Mouse (Mus musculus): ENCODE results near the gene Btbd3.
A peak's percentile ranks its signal among the peaks of the same experiment; 100 is the strongest.

The Btbd3 gene

DNA sequence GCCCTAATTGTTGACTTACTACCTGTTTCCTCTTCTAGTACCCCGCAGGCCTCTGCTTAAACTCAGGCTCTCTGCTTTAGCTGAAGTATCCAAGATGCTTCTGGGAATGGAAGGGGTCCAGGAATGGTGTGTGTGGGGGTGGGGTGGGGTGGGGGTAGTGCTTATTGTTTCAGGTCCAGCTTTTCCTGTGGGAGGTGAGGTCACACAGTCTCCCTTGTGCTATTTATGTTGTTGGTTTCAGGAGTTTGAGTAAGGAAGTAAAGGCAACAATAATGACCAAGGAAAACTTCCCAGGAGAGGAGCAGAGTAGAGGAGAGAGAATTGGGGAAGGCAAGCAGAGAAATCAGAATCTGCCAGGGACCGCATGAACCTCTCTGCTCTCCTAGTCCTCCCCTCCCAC lies 128.4 kb downstream of the Btbd3 start:
- DNase-seq (ENCODE audit: low read depth, low spot score), result no peak

DNA sequence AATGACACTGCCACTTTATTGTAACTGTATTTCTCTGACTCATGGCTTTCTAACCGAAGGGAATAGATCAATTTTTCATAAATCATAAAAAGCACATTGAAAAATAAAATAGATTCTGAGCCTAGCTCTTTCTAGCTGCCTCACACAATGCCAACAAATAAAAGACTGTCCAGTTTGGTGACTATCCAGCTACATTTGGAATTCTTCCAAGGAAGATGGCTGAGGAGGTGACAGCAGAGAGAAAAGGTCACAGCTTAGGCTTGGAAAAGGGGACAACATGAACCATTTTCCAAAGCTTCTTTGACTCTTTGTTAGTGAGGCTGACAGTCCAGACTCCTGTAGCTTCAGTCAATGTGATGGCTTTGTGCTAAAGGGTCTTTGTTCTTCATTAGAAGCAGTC lies 132.2 kb downstream of the Btbd3 start:
- no peak for DNase-seq (ENCODE audit: low read depth, low spot score)

DNA sequence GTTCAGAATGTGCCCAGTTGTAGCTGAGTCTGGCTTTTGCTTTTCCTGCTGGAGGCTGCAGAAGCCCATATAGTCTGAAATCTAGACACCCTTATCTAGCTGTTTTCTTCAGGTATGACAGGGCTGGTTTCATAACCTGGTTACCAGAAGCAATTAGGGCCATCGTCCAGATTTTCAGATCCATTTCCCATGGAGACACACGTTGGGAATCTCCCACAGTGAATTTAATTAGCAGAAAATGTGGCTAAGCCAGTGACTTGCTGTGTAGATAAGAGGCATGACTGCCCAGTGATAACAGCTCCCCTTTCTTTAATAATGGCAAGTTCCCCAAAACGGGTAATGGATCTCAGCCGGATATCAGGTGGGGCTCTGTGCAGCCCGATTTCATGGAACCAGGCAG lies 146.7 kb downstream of the Btbd3 start:
- DNase-seq (ENCODE audit: low read depth, low spot score), result no peak

DNA sequence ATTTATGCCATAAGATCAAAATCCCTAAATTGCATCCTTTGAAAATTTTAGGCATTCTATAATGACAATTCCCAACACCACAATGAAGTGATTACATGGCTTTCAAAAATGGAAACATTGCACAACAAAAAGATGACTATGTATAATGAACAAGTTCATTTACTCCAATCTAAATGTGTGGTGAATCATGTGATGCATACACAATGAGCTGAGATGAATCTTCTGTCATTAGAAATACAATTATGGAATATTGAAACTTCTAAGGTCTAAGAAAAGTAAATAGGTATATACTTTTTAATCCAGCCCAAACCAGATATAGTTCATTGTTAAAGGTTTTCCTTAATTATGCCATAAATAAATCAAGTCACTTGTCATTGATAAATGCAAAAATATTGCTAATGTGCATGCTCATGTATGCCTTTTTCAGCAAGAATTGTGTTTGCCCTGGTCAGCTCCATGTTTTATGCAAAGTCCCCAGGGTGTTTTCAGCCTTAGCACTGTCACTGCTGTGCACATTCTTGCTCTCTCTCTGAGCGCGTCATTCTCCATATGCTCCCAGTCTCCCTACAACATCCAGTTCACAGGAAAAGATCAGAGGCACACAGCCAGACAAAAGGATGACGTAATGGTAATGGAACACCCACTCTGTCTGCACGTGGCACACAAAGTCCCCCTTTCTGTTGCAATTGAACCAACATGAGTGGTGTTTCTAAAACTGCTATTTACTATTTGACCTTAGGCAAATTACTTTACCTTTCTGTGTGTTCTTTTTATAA lies 149.6 kb downstream of the Btbd3 start:
- DNase-seq (ENCODE audit: low read depth, low spot score), result peak; percentile 9

DNA sequence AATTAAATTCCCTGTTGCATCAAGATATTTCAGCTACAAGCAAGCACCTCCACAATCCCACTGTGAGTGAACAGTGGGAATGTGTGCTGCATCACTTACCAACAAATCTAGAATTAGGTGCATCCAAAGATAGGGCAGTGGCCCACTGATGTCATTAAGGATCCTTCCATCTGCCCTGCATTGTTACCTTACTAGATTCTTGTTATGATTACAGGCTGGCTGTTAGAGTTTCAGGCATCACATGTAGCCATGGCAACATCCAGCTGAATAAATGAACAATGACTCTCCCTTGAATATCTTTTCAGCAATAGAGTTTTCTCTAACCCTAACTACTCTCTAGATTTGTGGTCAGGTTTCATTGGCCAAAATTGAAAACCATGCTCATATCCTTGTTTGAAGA lies 150.3 kb downstream of the Btbd3 start:
- no peak for DNase-seq (ENCODE audit: low read depth, low spot score)

DNA sequence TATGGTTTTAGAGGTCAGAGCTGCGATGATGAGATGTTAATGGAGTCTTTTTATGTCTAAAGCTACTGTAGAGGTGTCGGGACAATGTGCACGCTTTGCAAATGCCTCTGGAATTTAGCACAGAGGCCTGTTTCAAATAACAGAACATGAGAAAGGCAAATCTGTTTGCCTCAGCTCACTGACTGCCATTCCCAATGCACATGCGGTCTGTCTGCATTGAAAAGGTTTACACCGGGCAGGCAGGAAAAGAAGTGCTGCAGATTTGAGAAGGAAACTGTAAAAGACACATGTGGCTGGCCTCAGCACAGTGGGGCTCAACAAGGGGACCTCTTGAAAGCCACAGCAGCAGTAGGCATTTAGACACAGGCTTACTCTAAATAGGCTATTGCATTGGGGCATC lies 156.2 kb downstream of the Btbd3 start:
- DNase-seq (ENCODE audit: low read depth, low spot score), result no peak

DNA sequence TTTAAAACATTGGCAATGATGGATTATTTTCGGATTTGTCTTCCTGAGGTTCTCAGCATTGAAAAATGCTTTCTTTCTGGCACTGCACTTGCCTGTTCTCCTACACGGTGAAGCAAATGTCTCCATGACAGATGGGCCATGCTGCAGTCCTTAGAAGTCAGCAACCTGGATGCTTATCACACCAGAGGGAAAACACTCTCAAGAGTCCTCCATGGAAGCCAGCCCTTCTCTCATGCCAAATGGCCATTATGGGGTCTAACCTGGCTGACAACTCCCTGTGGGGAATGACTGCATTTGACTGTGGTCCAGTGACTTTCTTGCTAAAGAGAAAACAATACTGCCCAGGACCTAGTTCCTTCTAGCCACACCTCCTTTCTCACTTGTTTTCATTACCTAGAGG lies 166.0 kb downstream of the Btbd3 start:
- DNase-seq (ENCODE audit: low read depth, low spot score), result no peak

DNA sequence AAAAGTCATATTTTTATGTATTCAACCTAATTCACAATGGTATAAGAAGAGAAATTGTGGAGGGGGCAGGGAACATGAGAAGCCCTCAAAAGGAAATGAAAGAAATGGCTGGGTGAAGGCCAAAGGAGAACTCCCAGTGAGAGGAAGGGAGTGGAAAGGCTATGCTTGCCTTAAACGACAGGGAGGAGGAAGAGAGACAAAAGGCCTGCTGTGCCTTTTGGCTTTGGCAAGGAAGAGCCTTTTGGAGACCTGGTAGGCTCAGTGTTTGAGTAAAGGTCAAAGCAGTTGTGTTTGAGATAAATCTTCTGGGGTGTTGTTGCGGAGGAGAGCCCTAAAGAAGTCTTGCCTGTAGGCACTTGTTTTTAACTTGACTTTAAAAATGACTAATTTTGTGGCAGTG lies 175.6 kb downstream of the Btbd3 start:
- DNase-seq (ENCODE audit: low read depth, low spot score), result no peak

DNA sequence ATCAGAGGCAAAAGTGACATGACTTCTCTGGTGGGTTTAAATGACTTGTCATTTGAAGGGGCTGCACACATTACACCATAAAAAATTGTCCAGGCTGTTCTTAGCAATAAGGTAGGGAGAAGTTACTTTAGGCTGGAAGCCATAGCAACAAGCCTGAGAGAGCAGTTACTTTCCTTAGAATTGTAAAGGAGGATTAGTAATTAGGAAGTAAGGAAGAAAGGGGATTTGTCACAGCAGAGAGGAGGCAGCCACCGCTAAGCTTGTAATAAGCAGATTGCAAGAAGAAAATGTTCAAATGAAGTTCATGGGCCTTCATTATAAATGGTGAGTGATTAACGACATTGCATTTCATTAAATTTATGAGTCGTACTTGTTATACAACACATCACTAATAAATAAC lies 190.1 kb downstream of the Btbd3 start:
- no peak for DNase-seq (ENCODE audit: low read depth, low spot score)

DNA sequence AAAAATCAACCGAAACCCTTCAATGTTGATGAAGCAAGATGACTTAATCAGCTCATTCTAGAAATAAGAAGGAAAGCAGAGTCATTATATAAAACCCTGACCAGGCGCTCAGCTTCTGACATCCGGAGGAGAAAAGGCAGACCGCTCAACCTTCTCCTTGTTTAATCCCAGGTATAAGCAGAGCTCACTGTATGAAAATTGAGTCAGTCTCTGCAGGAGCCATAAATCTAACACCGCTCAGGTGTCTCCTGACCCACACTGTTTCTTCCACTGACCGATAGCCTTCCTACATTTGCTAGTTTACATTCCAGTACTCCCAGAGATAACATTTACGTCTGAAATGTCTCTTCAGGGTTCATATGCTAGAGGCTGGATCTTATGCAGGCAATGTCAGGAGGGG lies 190.6 kb downstream of the Btbd3 start:
- no peak for DNase-seq (ENCODE audit: low read depth, low spot score)

DNA sequence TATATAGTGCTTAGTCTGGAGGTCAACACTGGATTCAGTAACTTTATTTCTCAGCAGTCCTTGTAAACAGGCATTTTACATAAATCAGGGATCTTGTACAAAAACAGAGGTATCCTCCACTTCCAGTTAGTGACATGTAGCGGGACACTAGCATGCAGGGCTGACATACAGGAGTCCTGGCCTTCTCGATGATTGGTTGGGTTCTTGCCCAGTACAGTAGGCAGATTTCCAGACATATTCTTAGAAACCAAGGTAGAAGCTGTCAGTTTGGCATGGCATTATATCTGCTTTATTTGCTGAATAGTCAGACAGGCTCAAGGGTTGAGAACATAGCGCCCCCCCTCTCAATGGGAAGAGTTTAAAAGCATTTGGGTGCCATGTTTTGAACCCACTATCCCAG lies 191.3 kb downstream of the Btbd3 start:
- no peak for DNase-seq (ENCODE audit: low read depth, low spot score)

DNA sequence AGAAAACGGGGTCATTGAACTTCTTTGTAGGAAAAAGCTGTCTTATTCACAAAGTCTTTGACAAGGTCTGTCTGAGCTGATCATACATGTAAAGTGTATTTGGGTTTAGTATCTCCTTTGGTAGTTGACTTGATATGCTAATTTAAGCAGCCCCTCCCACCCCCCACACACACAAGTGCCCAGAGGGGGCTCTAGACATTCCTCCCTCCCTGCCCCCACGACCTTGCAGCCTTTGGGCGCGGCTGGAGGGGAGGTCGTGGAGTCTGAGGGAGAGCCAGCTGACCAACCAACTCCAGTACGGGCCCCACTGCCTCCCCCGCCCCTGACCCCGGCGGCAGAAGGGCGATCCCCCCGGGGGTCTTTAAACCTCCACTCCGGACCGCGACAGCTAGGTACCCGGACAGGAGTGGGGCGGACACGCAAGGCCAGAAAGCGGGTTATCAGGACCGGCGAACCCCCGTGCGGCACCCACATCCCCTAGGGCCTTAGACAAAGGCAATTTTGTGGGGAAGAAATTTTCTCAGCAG lies 211.7 kb downstream of the Btbd3 start:
- DNase-seq (ENCODE audit: low read depth, low spot score), result no peak

DNA sequence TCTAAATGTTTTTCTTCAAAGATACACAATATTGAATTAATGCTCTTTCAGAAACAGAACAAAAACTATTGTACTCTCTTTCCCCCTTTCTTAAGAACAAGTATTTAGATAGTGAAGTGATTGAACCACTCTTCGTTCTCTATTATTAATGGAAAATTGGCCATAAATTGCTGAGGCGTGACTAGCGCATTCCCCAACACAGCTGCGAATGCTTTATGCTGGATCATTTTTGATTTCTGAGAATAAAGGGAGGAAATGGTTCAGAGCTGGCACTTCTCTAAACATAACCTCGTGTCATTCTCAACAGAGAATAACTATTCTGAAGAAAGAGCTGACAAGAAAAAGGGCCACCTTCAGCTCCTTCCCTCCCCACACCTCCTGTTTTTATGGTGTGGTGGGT lies 217.0 kb downstream of the Btbd3 start:
- DNase-seq (ENCODE audit: low read depth, low spot score), result no peak

DNA sequence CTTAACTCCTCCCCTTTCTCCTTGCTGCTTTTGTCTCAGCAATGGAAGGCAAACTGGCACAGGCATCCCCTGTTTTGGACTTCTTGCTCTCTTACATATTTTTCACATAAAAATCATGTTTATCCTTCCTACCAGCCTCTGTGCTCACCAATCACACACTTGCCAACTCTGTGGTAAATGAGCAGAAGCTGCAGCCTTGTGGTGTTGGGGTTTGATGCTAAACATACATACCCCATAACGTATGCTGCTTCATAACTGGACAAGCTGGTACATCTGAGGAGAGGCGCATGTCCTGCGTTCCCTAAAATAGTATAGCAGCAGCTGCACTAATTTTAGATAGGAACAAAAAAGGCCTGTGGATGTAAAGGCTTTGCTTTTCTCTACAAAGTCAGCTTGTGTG lies 220.1 kb downstream of the Btbd3 start:
- DNase-seq (ENCODE audit: low read depth, low spot score), result no peak

DNA sequence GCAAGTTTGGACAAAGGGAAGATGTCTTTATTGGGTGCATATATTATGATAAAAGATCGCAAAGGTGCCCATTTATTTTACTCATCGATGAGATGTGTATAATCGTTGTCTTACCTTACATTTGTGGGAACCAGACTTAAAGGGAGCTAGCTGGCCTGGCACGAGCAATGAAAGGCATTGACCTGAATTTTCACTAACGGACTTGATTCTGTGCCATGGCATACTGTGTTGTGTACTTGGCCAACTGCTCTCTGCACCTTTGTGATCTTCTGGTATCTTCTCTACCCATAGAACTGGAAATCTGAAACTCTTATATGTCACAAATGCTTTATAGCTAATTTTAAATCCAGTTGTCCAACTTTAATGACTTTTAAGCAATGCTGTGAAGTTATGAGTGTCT lies 220.9 kb downstream of the Btbd3 start:
- no peak for DNase-seq (ENCODE audit: low read depth, low spot score)

DNA sequence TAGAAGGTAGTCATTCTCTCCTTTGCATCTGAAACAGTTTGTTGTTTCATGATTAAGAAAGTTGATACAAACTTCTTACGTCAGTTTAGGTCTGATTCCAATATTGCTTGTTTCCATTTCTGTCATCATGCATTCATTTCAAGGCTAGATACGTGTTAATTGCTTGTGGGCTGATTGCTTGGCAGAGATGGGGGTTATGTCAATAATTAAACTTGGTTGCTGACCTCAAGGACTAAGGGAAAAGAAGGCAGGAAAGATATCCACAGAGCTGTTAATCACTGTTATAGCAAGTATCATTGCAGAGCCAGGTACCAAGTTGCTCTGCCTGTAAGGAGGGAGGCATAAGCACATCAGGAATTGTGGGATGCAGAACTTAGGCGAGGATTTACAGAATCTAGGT lies 226.2 kb downstream of the Btbd3 start:
- no peak for DNase-seq (ENCODE audit: low read depth, low spot score)

DNA sequence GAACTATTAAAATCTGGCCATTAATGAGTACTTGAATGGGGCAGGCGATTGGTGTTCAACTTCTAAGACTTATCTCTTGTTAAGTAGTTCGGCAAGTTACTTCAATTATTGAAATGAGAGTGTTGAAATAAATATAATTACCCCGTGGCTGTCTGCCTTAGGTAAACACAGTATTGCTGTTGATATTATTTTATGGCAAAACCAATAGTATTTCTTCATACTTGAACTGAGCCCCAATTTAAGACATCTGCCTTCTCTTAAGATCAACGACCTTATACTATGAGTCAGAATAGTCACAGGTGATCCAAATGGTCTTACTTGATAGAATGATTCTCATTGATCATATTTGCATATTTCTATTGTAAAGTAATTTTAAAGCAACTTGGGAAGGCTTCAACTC lies 228.5 kb downstream of the Btbd3 start:
- DNase-seq (ENCODE audit: low read depth, low spot score), result no peak

DNA sequence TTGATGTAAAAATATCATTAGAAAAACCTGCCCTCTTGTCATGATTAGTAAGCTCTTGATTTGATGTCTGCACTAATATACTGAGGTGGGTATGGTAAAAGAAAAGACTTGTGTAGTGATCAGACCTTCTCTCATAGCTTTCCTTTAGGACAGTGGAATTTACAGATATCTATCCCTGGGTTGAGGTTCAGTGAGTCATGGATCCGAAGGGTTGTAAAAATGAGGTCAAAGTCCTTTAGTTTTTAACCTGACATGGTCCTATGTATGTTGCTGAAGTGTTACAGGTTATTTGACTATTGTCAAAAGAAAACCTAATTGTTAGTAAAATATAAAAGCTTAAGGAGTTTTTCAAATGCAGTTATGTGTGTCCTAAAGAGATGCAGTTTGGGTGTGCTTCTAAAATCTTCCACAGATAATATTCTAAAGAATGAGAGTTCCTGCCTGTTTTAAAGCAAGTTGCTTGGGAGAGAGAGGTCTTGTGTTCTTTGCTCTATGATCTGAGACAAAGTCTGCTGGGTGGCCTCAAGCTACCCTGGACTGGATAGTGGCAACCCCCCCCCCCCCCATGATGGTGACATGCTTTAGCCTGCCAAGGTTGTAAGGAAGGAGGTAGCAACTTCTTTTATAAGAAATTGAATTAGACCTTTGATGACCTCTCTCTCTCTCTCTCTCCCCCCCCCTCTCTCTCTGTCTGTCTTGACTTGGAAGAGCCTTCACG lies 234.5 kb downstream of the Btbd3 start:
- no peak for DNase-seq (ENCODE audit: low read depth, low spot score)

DNA sequence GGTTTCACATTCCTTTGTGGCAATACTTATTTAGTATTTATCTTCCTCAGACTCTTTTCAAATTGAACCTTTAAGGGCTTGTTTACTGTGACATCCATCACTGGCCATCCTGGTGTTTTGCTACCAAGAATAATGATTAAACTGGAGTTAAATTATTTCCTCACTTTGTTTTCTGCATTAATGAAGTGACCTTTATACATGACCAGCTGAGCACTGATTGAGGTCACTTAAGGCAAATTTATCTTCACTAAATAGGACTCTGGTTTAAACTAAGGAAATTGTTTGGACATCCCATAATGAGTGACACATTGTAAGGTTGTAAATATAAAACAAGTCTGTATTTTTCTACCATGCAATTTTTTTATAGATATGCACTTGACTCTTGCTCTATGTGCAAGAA lies 235.8 kb downstream of the Btbd3 start:
- DNase-seq (ENCODE audit: low read depth, low spot score), result no peak

DNA sequence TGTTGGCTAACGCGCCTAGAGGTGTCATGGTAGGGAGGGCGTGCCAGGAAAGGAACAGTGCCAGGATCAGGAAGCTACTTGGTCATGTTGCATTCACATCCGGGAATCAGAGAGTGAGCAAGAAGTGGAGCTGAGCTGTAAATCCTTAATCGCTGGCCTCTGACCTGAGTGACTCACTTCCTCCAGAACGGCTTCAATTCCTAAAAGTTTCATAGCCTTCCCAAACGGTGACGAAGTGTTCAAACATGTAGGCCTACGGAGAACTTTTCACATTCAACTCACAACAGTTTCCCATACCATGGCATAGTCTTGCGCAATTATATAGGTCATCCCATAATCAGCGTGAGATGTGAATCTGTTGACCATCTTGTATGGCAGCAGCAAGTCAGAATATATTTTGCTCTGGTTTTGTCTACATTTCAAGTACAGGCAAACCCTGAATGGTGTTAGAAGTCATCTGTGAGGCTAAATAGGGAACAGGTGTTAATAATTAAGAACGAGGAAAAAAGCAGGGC lies 247.6 kb downstream of the Btbd3 start:
- DNase-seq (ENCODE audit: low read depth, low spot score), result peak; percentile 62

DNA sequence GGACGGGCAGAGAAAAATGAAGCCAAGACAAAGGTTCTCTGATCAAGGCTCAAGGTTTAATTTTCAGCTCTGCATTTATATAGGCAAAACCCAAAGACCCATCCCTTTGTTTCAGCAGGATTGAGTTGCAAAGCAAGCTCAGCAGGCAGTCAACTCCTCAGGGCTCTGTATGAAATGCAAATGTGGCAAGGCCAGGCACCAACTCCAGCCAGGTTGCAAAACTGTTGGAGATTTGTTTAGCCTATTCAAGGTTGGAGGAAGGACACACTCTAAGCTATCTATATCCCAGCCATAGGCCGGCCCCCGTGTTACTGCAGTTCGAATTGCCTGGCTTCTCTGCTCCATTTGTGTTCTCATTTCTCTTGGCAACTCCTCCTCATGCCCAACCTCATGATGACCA lies 259.2 kb downstream of the Btbd3 start:
- DNase-seq (ENCODE audit: low read depth, low spot score), result no peak

DNA sequence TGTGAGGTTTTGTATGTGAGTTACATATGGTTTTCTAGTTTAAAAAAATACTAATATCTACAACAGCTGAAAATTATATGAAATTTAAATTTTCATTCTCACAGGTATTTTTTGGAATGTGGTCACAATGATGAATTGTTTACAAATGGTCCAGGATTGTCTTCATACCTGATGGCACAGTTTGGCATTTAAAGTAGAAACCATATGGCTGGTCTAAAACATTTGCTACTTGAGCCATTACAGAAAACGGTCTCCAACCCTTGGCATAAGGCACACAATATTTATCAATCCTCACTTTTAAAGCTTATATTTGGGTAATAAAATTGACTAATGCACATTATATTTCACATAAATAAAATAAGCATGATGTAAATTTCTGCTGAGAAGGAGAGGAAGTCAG lies 272.1 kb downstream of the Btbd3 start:
- DNase-seq (ENCODE audit: low read depth, low spot score), result no peak

Measured in 3T3-L1 (cell line).